Mouse (Mus musculus) ES-Bruce4 (cell line): ENCODE measurements around the gene Mdc1. TPM values are rescaled to one million over a fixed set of nuclear protein-coding genes. Genes with fewer than 3 reads are reported as not detected.

Experiments
- H3K27ac ChIP-seq: 2 replicates; pipeline ENCODE4 v1.5.1; 2012; ENCODE audit warnings: low read length, inconsistent platforms; ENCODE audit not compliant: insufficient read depth
- H3K27me3 ChIP-seq: 2 replicates; pipeline ENCODE4 v1.6.1; 2012; ENCODE audit warnings: mild to moderate bottlenecking, low read length, inconsistent platforms; ENCODE audit not compliant: control insufficient read depth, poor library complexity, insufficient read depth, severe bottlenecking
- H3K36me3 ChIP-seq: 2 replicates; pipeline ENCODE4 v1.6.1; 2012; ENCODE audit warnings: inconsistent platforms, mild to moderate bottlenecking, low read length, moderate library complexity; ENCODE audit not compliant: control insufficient read depth, poor library complexity, insufficient read depth, severe bottlenecking
- H3K4me1 ChIP-seq: one replicate; pipeline ENCODE4 v1.8.1; 2011; ENCODE audit warnings: low read length; ENCODE audit not compliant: control insufficient read depth, insufficient read depth
- H3K4me3 ChIP-seq: 2 replicates; pipeline ENCODE4 v1.5.1; 2011; ENCODE audit warnings: low read depth, mild to moderate bottlenecking, low read length
- H3K9ac ChIP-seq: 2 replicates; pipeline ENCODE4 v1.6.1; 2012; ENCODE audit warnings: low read depth, mild to moderate bottlenecking, inconsistent platforms; ENCODE audit not compliant: poor library complexity, severe bottlenecking
- H3K9me3 ChIP-seq: replicated peaks from 2 replicates; pipeline ENCODE4 v1.6.1; 2012; ENCODE audit warnings: mild to moderate bottlenecking, low read length, inconsistent platforms; ENCODE audit not compliant: control insufficient read depth, poor library complexity, insufficient read depth, severe bottlenecking
- CTCF ChIP-seq: IDR thresholded peaks from one replicate; pipeline ENCODE4 v1.8.1; 2011; ENCODE audit warnings: low read depth, low read length
- EP300 ChIP-seq: IDR thresholded peaks from 2 replicates; pipeline ENCODE4 v1.6.1; 2011; ENCODE audit warnings: low read depth, low read length; ENCODE audit not compliant: insufficient read depth
- POLR2A ChIP-seq: IDR thresholded peaks from one replicate; pipeline ENCODE4 v1.8.1; 2011; ENCODE audit warnings: low read length; ENCODE audit not compliant: insufficient read depth
- polyA plus RNA-seq: library from polyadenylated mRNA; stranded (reverse); fragments of >200 nt; gene quantifications from 2 replicates; pipeline ENCODE4 v1.2.4, GENCODE M21; 2011; ENCODE audit warnings: low read depth; ENCODE audit not compliant: missing spikeins, insufficient read depth, insufficient read length

The Mdc1 gene
- polyA plus RNA-seq, 1 experiment: 131 TPM

- Histone ChIP-seq H3K9me3 (no peaks in the 10 kb centered on the region), H3K27me3 (no peaks in the 10 kb centered on the region), H3K4me1 (peaks cover 5% of the 10 kb centered on the region), H3K27ac (peak overlapping the region; percentile 93), H3K36me3 (no peaks in the 10 kb centered on the region), H3K9ac (peak overlapping the region; percentile 82), H3K4me3 (peak overlapping the region; percentile 67)
- TF ChIP-seq CTCF: no peak
- no peak for TF ChIP-seq POLR2A
Measured at GRCm38 (mm10) chr17:35868165-35868820, 27.0 kb downstream of the Mdc1 start.

DNA sequence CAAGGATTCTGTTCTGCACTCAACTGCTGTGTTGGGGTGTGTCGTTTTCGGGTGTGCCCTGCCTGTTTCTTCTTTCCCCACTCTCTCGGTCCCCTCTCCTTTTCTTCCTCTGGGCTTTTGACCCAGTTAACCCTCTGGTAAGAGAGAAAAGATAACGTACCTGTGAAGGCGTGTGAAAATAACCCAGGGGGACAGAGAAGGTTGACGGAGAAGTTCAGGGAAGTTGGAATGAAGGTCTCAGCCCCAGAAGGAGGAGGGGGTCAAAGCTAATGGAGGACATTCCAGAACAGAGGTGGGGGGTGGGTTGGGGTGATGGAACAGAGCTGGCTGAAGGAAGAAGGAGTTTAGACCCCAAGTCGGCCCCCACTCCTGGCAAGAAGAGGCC, 27.6 kb downstream of the Mdc1 start:
- TF ChIP-seq POLR2A: no peak
- TF ChIP-seq CTCF: no peak
- TF ChIP-seq EP300: no peak
- Histone ChIP-seq H3K4me1 (peaks cover 4% of the 10 kb centered on the region), H3K9ac (peak overlapping the region; percentile 82; the same call in 1 of the 2 replicates), H3K36me3 (no peaks in the 10 kb centered on the region), H3K27me3 (no peaks in the 10 kb centered on the region), H3K27ac (peak overlapping the region; percentile 93), H3K9me3 (no peaks in the 10 kb centered on the region), H3K4me3 (peak overlapping the region; percentile 67)

DNA sequence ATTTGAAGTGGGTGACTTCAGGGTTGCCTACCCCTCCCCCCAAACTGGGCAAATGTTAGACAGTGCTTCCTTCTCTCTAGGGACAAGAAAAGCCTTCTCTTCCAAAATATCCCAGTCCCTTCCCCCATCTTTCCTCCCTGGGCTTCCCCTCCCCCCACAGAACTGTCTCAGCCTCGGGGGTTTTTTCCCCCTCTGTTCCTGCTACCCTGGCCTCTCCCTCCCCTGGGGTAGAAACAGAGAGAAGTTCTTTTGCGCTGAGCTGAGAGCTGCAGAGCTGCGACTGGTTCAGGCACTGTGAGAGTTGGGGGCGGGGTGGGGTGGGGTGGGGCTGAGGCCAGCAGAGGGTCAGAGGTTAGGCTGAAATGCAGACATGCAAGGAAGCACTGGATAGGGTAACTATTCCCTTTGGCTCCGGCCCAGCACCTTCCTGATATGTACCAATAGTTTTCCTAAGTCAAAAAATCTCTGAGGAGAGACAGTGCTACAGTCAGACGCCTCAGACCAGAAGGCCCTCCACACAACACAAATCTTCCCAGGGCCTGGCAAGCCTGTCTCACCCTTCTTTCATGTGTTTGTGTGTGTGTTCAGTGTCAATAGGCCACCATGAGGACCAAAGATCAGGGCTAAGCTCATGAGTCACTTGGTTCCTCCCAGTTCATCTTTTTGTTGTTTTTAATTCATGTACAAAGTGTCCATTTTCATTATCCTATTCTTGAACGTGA, 28.2 kb downstream of the Mdc1 start:
- Histone ChIP-seq H3K27ac (peak overlapping the region; percentile 94), H3K27me3 (no peaks in the 10 kb centered on the region), H3K36me3 (0 out of 2 replicates have a peak, but pooled peaks cover 1% of the 10 kb centered on the region), H3K4me1 (peaks cover 2% of the 10 kb centered on the region), H3K4me3 (peak overlapping the region; percentile 67), H3K9me3 (no peaks in the 10 kb centered on the region), H3K9ac (peak overlapping the region; percentile 82; the same call in 1 of the 2 replicates)
- peak; percentile 85 for TF ChIP-seq EP300
- TF ChIP-seq POLR2A: no peak
- no peak for TF ChIP-seq CTCF

DNA sequence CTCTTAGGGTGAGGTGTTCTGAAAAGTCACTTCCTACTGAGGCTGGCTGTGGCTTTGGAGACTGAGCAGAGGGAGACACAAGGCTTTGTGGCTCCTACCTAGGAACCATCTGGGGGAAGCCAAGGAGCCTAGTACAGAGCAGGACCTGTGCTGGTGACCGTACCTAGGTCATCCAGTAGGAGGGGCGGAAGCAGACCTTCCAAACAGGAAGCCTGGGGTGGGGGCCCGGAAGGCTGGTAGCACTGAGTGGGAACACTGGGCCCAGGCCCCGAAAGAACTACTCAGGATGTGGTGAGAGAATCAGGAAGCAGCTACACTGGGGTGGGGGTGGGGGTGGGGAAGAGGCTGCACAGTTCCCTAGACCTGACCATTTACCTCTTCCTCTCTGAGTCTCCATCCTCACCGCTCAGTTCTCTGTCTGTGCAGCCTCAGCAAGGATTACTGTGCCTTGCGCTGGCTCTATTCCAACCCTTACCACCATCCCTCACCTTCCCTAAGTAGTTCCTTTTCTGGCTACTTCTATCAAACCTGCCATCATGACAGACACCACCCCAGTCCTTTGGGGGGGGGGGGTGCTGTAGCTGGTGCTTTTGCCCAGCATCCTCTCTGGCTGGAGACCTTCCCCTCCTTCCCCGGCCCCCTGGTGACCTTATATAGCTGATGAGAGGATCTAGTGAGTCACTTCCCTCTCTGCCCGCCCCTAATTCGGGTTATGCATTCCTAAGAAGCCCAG, 29.0 kb downstream of the Mdc1 start:
- Histone ChIP-seq H3K36me3 (0 out of 2 replicates have a peak, but pooled peaks cover 3% of the 10 kb centered on the region), H3K9me3 (no peaks in the 10 kb centered on the region), H3K4me1 (peaks cover 2% of the 10 kb centered on the region), H3K4me3 (peak overlapping the region; percentile 31), H3K27ac (peak overlapping the region; percentile 94), H3K9ac (peak overlapping the region; percentile 20; the same call in 1 of the 2 replicates), H3K27me3 (no peaks in the 10 kb centered on the region)
- TF ChIP-seq CTCF (no peak), EP300 (no peak), POLR2A (no peak)

DNA sequence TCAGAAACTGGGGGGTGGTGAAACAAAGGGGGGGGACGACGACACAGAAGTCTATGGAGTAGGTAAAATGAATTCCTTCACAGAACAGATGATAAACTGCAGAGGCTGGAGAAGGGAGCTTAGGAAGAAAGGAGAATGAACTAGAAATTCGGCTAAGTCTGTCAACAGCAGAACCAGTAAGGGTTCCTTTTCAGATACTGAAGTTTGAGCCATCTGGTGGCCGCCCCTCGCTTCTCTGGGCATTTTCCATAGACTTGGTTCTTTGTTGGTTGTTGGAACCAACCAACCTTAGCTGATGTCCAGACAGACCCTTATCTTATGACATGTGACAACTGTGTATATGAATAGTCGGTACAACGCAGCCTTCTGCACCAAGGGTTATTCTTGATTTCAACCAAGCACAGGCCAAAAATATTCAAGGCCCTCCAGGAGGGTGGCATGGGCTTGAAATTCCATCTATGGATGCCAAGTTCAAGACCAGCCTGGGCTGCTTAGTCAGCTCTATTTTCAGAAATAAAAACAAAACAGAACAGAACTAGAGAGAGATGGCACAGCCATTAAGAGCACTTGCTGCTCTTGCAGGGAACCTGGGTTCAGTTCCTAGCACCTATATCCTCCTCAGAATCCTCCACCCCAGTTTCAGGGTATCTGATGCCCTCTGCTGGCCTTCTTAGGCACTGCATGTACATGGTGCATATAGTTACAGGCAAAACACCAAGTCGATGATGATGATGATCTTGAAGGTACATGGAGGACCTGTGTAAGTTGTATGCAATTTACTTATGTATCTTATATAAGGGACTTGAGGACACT, 29.8 kb downstream of the Mdc1 start:
- H3K36me3 ChIP-seq: 0 out of 2 replicates have a peak, but pooled peaks cover 3% of the 10 kb centered on the region
- no peak for TF ChIP-seq EP300
- peak; percentile 42 for TF ChIP-seq CTCF
- no peak for TF ChIP-seq POLR2A
- 0 out of 2 replicates have a peak overlapping the region, but pooled peaks have one; percentile 20 for H3K9ac ChIP-seq
- H3K4me3 ChIP-seq: 0 out of 2 replicates have a peak overlapping the region, but pooled peaks have one; percentile 31
- no peaks in the 10 kb centered on the region for H3K9me3 ChIP-seq
- H3K4me1 ChIP-seq: peaks cover 2% of the 10 kb centered on the region
- no peaks in the 10 kb centered on the region for H3K27me3 ChIP-seq
- H3K27ac ChIP-seq: peak overlapping the region; percentile 77
